Mouse (Mus musculus): ENCODE measurements around the gene Fam102a.
A peak's percentile ranks its signal among the peaks of the same experiment; 100 is the strongest.
"Not testable (repeated sequence)": the region's sequence is repeated elsewhere in the genome, so short reads cannot be mapped to it uniquely, and the experiment has no call there.

Fam102a gene

GRCm38 (mm10) chr2:32534733-32535471 lies at the start of gene Fam102a:
Gene Fam102a, plus strand, starts transcription at chr2:32535332.
- DNase-seq (ENCODE audit: extremely low spot score) = peak; percentile 99

GRCm38 (mm10) chr2:32485751-32486150 lies 49.4 kb upstream of the Fam102a start:
- DNase-seq (ENCODE audit: extremely low spot score) = no peak

- DNase-seq (ENCODE audit: extremely low spot score) = no peak
Observed at GRCm38 (mm10) chr2:32486155-32486554, 49.0 kb upstream of the Fam102a start.

GRCm38 (mm10) chr2:32487124-32487623 lies 48.0 kb upstream of the Fam102a start:
- peak; percentile 91 for DNase-seq (ENCODE audit: extremely low spot score)

- DNase-seq (ENCODE audit: extremely low spot score) = peak; percentile 77
Observed at GRCm38 (mm10) chr2:32488679-32489078, 46.5 kb upstream of the Fam102a start.

- not testable (repeated sequence) for DNase-seq (ENCODE audit: extremely low spot score)
Observed at GRCm38 (mm10) chr2:32490730-32491129, 44.4 kb upstream of the Fam102a start.

GRCm38 (mm10) chr2:32492661-32493060 lies 42.5 kb upstream of the Fam102a start:
- DNase-seq (ENCODE audit: extremely low spot score) = no peak

- no peak for DNase-seq (ENCODE audit: extremely low spot score)
Observed at GRCm38 (mm10) chr2:32493301-32493701, 41.8 kb upstream of the Fam102a start.

GRCm38 (mm10) chr2:32494522-32494921 lies 40.6 kb upstream of the Fam102a start:
- no peak for DNase-seq (ENCODE audit: extremely low spot score)

- DNase-seq (ENCODE audit: extremely low spot score) = no peak
Observed at GRCm38 (mm10) chr2:32495185-32495726, 39.9 kb upstream of the Fam102a start.

GRCm38 (mm10) chr2:32496190-32496589 lies 38.9 kb upstream of the Fam102a start:
- no peak for DNase-seq (ENCODE audit: extremely low spot score)

GRCm38 (mm10) chr2:32499365-32499764 lies 35.8 kb upstream of the Fam102a start:
- DNase-seq (ENCODE audit: extremely low spot score) = no peak

- no peak for DNase-seq (ENCODE audit: extremely low spot score)
Observed at GRCm38 (mm10) chr2:32500461-32500860, 34.7 kb upstream of the Fam102a start.

GRCm38 (mm10) chr2:32501754-32502324 lies 33.3 kb upstream of the Fam102a start:
- no peak for DNase-seq (ENCODE audit: extremely low spot score)

- no peak for DNase-seq (ENCODE audit: extremely low spot score)
Observed at GRCm38 (mm10) chr2:32502843-32503242, 32.3 kb upstream of the Fam102a start.

- DNase-seq (ENCODE audit: extremely low spot score) = no peak
Observed at GRCm38 (mm10) chr2:32503588-32503987, 31.5 kb upstream of the Fam102a start.

- no peak for DNase-seq (ENCODE audit: extremely low spot score)
Observed at GRCm38 (mm10) chr2:32505536-32505935, 29.6 kb upstream of the Fam102a start.

- no peak for DNase-seq (ENCODE audit: extremely low spot score)
Observed at GRCm38 (mm10) chr2:32506673-32507668, 28.2 kb upstream of the Fam102a start.

- no peak for DNase-seq (ENCODE audit: extremely low spot score)
Observed at GRCm38 (mm10) chr2:32507906-32508305, 27.2 kb upstream of the Fam102a start.

GRCm38 (mm10) chr2:32509287-32509686 lies 25.8 kb upstream of the Fam102a start:
- DNase-seq (ENCODE audit: extremely low spot score) = peak; percentile 73

GRCm38 (mm10) chr2:32509896-32510295 lies 25.2 kb upstream of the Fam102a start:
- peak; percentile 51 for DNase-seq (ENCODE audit: extremely low spot score)

GRCm38 (mm10) chr2:32512592-32512991 lies 22.5 kb upstream of the Fam102a start:
- DNase-seq (ENCODE audit: extremely low spot score) = no peak
